Mouse (Mus musculus) midbrain, embryonic 15.5 days (tissue): ENCODE measurements at regions not wholly inside any gene's neighbourhood (a gene's known extent, or its start where the extent isn't known, plus 50 kb on each side); places are given as distances from the start of the nearest gene placed in this dataset.
"Not testable (repeated sequence)": the region's sequence is repeated elsewhere in the genome, so short reads cannot be mapped to it uniquely, and the experiment has no call there.

Source experiments
- ATAC-seq: fragments of 200-750 bp; cut with Nextera tagmentation; replicated peaks from 2 replicates; pipeline ENCODE4 v1.8.0; 2017; ENCODE audit warnings: moderate TSS enrichment
- H3K27ac ChIP-seq: fragments of 300-500 bp; sonication (generic); 2 replicates; pipeline ENCODE4 v1.5.1; 2015; ENCODE audit warnings: mild to moderate bottlenecking, inconsistent platforms
- H3K27me3 ChIP-seq: fragments of 300-500 bp; sonication (generic); replicated peaks from 2 replicates; pipeline ENCODE4 v1.6.1; 2015; ENCODE audit warnings: inconsistent platforms
- H3K36me3 ChIP-seq: fragments of 300-500 bp; sonication (generic); replicated peaks from 2 replicates; pipeline ENCODE4 v1.6.1; 2015; ENCODE audit warnings: inconsistent platforms
- H3K4me1 ChIP-seq: fragments of 300-500 bp; sonication (generic); 2 replicates; pipeline ENCODE4 v1.6.1; 2015; ENCODE audit warnings: inconsistent platforms
- H3K4me2 ChIP-seq: fragments of 300-500 bp; sonication (generic); 2 replicates; pipeline ENCODE4 v1.6.1; 2015; ENCODE audit warnings: inconsistent platforms, mild to moderate bottlenecking, moderate library complexity
- H3K4me3 ChIP-seq: fragments of 300-500 bp; sonication (generic); 2 replicates; pipeline ENCODE4 v1.5.1; 2015; ENCODE audit warnings: mild to moderate bottlenecking, inconsistent platforms
- H3K9ac ChIP-seq: fragments of 300-500 bp; sonication (generic); 2 replicates; pipeline ENCODE4 v1.6.1; 2015; ENCODE audit warnings: mild to moderate bottlenecking, inconsistent platforms
- H3K9me3 ChIP-seq: fragments of 300-500 bp; sonication (generic); 2 replicates; pipeline ENCODE4 v1.6.1; 2016; ENCODE audit warnings: inconsistent platforms
- WGBS: fragments of 180-500 bp; shearing (Covaris S2); methylation state at CpG from one replicate; pipeline ENCODE4 v1.1.7; 2015; ENCODE audit warnings: mixed read lengths; 5-methylcytosine and 5-hydroxymethylcytosine counted together

DNA sequence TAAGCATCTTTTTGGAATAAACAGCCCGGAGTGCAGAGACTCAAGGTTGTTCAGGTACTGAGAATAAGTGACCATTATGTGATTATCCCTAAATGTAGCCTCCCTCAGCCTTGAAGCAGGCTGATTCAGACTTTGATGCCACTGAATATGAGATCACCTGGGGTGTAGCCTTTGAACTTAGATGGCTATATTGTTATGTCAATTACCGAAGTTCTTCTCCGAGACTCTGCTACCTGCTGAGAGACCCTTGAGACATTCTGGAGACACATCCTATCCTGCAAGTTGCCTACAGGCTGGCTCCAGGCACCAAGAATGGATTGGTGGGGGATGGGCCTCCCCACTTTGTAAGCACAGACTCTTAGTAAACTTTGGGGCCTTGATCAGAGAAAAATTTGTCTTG is 85.9 kb upstream of the Thsd7a start:
- H3K4me2 ChIP-seq, H3K36me3 ChIP-seq, H3K4me3 ChIP-seq, H3K9ac ChIP-seq, H3K4me1 ChIP-seq, H3K27ac ChIP-seq, H3K9me3 ChIP-seq, ATAC-seq, H3K27me3 ChIP-seq: not testable (repeated sequence)
- 36% methylated on average over 3 of the region's 3 CpGs for WGBS

DNA sequence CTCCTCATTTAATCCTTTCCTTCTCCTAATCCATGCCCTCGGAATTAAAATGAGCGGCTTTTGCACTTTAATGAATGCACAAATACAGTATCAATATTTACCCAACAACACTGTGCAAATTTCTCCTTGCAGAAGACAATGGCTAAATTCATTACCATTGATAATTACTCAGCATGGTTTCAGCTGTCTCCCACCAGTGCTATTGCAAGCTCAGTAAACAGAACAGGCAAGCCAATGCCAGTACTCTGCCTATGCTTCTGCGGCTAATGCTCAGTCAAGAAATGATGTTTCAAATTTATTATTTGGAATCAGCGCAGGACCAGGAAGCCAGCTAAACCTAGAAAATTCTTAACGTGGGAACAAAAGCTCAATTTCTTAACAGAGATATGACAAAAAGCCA is 84.1 kb upstream of the Thsd7a start:
- ATAC-seq, result peak; percentile 77
- no peak overlapping the region for H3K4me2 ChIP-seq
- 28% methylated on average over 5 of the region's 5 CpGs for WGBS
- H3K27me3 ChIP-seq, result no peaks in the 10 kb centered on the region
- peaks cover 4% of the 10 kb centered on the region; the same call in 1 of the 2 replicates for H3K4me1 ChIP-seq
- H3K36me3 ChIP-seq, result no peaks in the 10 kb centered on the region
- no peak overlapping the region for H3K4me3 ChIP-seq
- H3K9me3 ChIP-seq, result no peaks in the 10 kb centered on the region
- no peak overlapping the region for H3K27ac ChIP-seq
- H3K9ac ChIP-seq, result no peak overlapping the region

DNA sequence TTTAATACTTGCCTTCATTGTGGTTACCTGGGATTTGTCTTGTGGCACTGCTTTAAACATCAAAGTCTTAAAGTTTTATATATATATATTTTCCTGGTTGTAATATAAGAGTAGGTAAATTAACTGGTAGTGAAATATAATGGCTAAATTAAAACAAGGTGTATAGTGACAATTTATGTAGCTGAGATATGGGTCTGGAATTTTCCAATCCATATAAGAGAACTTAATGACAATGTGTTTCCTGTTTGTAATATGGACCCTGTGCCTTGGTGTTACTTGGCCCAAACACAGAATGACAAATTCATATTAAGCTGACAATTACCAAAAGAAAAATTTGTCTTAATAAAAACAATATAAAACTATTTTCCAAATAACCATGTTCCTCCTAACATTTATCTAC is 82.7 kb upstream of the Thsd7a start:
- Histone ChIP-seq H3K4me1 (peaks cover 4% of the 10 kb centered on the region; the same call in 1 of the 2 replicates), H3K9ac (no peak overlapping the region), H3K27ac (no peak overlapping the region), H3K4me3 (no peak overlapping the region), H3K4me2 (no peak overlapping the region), H3K9me3 (no peaks in the 10 kb centered on the region), H3K36me3 (no peaks in the 10 kb centered on the region), H3K27me3 (no peaks in the 10 kb centered on the region)
- ATAC-seq, result no peak

DNA sequence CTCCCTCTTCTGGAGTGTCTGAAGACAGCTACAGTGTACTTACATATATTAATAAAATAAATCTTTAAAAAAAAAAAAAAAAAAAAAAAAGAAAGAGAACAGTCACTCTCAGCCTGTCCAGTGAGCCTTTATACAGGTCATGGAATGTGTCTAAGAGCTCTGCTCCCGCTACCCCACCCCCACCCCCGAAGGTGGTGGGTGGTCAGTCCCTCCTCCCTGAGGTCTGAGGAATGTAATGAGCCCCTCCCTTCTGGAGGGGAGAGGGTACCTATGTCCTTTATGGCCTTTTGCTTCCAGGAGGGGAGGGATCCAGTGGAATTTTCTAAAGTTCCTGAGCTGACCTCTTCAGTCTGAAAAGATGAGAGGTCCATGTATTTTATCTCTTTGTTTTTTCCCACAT is 82.3 kb upstream of the Thsd7a start:
- H3K36me3 ChIP-seq, result no peaks in the 10 kb centered on the region
- H3K4me1 ChIP-seq, result peaks cover 4% of the 10 kb centered on the region; the same call in 1 of the 2 replicates
- H3K27me3 ChIP-seq, result no peaks in the 10 kb centered on the region
- H3K4me2 ChIP-seq, result no peak overlapping the region
- no peaks in the 10 kb centered on the region for H3K9me3 ChIP-seq
- no peak overlapping the region for H3K4me3 ChIP-seq
- 78% methylated on average over 2 of the region's 2 CpGs for WGBS
- no peak overlapping the region for H3K9ac ChIP-seq
- H3K27ac ChIP-seq, result no peak overlapping the region
- no peak for ATAC-seq

DNA sequence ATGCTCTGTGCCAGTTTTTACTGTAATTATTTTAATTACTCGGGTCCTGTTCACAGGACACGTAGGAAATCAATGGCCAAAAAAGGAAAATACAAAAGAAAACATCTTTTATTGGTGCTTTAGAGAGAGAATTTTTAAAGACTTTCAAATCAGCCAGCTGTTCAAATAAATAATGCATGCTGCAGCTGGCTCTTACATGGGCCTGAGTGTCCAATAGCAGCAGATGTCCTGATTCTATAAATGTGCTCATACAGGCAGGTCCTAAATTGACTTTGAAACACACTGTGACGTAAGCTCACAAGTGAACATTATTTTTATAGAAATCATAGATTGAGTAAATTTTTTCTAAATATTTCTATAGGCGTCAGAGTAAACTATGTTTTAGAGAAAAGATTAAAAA is 78.5 kb upstream of the Thsd7a start:
- H3K4me3 ChIP-seq, result no peak overlapping the region
- ATAC-seq, result no peak
- H3K4me1 ChIP-seq, result no peaks in the 10 kb centered on the region
- no peak overlapping the region for H3K9ac ChIP-seq
- H3K27ac ChIP-seq, result no peak overlapping the region
- WGBS, result 47% methylated on average over 4 of the region's 4 CpGs
- no peaks in the 10 kb centered on the region for H3K27me3 ChIP-seq
- H3K36me3 ChIP-seq, result no peaks in the 10 kb centered on the region
- no peak overlapping the region for H3K4me2 ChIP-seq
- H3K9me3 ChIP-seq, result no peaks in the 10 kb centered on the region

DNA sequence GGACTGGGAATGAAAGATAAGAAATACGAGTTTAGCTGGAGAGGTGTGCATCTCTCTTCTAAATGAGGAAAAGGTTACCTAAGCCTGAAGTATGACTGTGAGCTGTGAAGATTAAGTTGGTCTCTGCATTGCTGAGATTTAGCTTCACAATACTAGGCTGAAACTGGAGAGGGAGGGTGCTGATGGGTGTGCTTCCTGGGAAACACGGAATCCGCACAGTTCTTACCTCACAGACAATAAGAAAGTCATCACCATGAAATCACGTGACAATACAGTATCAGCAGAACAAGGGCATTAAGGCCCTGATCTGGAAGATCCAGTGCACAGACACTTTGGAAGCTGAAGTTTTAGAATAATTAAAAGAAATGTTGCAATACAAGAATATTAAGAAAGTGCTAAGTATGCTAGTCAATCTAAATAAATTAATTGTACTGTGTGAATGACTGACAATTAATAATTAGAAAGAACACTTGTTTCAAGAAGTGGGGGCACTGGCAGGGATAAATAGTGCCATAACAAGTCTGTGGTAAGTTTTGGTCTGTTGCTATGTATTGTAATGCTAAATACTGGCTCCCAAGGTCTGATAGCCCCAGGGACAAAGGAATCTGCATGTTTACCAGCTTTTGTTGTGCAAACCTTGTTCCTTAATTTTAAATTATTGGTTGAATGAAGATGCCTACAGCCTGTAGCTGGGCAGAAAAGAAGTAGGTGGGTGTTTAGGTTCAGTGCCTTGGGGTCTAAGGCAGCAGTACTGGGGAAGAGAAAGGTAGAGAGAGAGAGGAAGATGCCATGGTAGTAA is 66.0 kb upstream of the Thsd7a start:
- ATAC-seq, result no peak; the same call in 1 of the 2 replicates
- no peak overlapping the region for H3K27ac ChIP-seq
- H3K27me3 ChIP-seq, result no peaks in the 10 kb centered on the region
- H3K9ac ChIP-seq, result no peak overlapping the region
- H3K9me3 ChIP-seq, result no peaks in the 10 kb centered on the region
- no peak overlapping the region for H3K4me2 ChIP-seq
- WGBS, result 25% methylated on average over 4 of the region's 4 CpGs
- H3K36me3 ChIP-seq, result no peaks in the 10 kb centered on the region
- no peaks in the 10 kb centered on the region for H3K4me1 ChIP-seq
- no peak overlapping the region for H3K4me3 ChIP-seq

DNA sequence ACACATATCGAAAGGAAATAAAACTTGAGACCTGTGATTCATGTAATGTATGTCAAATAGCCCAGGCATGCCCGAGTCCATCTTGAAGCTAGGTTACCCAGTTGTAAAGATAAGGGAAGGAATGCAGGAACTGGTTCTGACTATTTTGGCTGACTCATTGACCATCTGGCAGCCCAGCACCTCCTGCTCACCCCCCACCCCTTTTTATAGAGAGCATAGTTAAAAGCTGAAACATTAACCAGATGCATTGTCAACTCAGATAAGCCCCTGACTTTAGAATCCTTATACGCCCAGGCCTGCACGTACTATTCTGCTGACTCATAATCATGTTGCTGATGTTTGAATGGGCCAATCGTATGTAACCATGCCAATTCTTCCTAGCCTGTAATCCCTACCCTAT is 64.6 kb upstream of the Thsd7a start:
- H3K27ac ChIP-seq, result not testable (repeated sequence)

DNA sequence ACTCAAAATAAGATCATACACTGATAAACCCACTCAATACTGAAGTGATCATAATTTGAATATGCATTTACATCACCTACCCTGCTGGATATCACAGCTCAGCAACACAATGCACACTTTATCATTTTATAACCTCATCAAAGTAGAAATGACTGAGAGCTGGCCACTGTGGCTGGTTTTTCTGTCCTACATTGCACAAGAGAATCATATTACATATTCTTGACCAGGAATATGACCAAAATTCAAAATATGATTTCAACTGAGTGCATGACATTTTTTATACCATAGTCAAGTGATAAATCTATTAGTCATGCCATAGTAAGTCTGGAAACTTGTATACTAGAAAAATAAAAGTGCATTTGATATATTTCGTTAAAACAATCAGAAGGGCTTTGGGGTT is 63.3 kb upstream of the Thsd7a start:
- Histone ChIP-seq H3K9me3 (no peaks in the 10 kb centered on the region), H3K9ac (no peak overlapping the region), H3K27me3 (no peaks in the 10 kb centered on the region), H3K27ac (no peak overlapping the region), H3K4me1 (no peaks in the 10 kb centered on the region), H3K36me3 (no peaks in the 10 kb centered on the region), H3K4me2 (no peak overlapping the region), H3K4me3 (no peak overlapping the region)
- ATAC-seq, result no peak
- 91% methylated on average over 1 of the region's 1 CpGs for WGBS

More for the DNA sequence above, 64.6 kb upstream of the Thsd7a start:
- not testable (repeated sequence) for H3K4me1 ChIP-seq, H3K4me2 ChIP-seq, H3K4me3 ChIP-seq, H3K27me3 ChIP-seq, ATAC-seq, H3K36me3 ChIP-seq, H3K9me3 ChIP-seq, H3K9ac ChIP-seq
- WGBS, result 75% methylated on average over 5 of the region's 5 CpGs

DNA sequence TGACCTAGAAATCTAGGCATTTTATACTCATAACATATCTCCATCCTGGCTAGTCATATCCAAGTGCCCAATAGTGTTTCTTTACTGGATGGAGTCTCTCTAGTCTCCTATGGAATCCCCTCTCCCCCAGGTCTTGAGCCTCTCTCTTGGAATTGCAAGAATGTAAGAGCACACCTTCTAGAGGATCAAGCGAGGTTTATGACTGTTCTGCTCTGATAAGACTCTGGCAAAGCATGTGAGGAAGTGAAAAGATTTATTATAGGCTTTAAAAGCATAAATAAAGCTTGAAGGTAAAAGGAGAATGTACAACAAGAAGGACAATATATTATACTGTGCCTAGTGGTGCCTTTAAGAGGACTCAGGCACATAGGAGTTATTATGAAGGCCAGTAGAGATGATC is 62.8 kb upstream of the Thsd7a start:
- no peaks in the 10 kb centered on the region for H3K4me1 ChIP-seq
- no peak overlapping the region for H3K4me3 ChIP-seq
- no peaks in the 10 kb centered on the region for H3K36me3 ChIP-seq
- H3K9ac ChIP-seq, result no peak overlapping the region
- H3K4me2 ChIP-seq, result no peak overlapping the region
- WGBS, result 84% methylated on average over 1 of the region's 1 CpGs
- no peaks in the 10 kb centered on the region for H3K9me3 ChIP-seq
- H3K27ac ChIP-seq, result no peak overlapping the region
- H3K27me3 ChIP-seq, result no peaks in the 10 kb centered on the region
- ATAC-seq, result no peak

DNA sequence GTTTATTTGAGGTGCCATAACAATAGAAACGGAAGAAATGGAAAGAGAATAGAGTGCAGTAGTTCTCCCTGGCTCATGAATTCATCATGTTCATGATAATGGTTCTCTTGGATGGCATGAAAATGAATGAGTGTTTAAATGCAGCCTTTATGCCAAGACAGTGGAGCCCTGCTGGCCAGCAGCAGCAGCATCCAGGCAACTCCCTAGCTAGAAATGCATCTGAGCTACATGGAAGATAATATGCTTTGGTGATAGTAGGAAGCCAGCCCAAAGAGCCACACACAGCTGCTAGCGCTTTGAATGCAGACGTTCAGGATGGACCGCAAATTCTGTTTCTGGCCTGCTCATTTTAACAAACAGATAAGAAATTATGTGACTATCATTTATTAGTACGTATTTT is 60.4 kb upstream of the Thsd7a start:
- Histone ChIP-seq H3K36me3 (no peaks in the 10 kb centered on the region), H3K4me1 (no peaks in the 10 kb centered on the region), H3K9ac (no peak overlapping the region), H3K27me3 (no peaks in the 10 kb centered on the region), H3K4me2 (no peak overlapping the region), H3K4me3 (no peak overlapping the region), H3K9me3 (no peaks in the 10 kb centered on the region), H3K27ac (no peak overlapping the region)
- 52% methylated on average over 5 of the region's 5 CpGs for WGBS
- peak; percentile 72 for ATAC-seq
